Mouse (Mus musculus) ovary, adult 10 weeks (tissue): ENCODE results near the gene Ess2. TPM values are rescaled to one million over a fixed set of nuclear protein-coding genes. Genes with fewer than 3 reads are reported as not detected.

Source experiments
- polyA plus RNA-seq: library from polyadenylated mRNA; stranded (reverse); fragments of 350-450 nt; fragmentation: Illumina TruSeq; extraction: RNeasy Lipid Tissue Mini Kit (QIAGEN cat#74804); gene quantifications from one replicate; pipeline ENCODE4 v1.2.3, GENCODE M21; 2014

Ess2 gene
- polyA plus RNA-seq, result 2.9 TPM

DNA sequence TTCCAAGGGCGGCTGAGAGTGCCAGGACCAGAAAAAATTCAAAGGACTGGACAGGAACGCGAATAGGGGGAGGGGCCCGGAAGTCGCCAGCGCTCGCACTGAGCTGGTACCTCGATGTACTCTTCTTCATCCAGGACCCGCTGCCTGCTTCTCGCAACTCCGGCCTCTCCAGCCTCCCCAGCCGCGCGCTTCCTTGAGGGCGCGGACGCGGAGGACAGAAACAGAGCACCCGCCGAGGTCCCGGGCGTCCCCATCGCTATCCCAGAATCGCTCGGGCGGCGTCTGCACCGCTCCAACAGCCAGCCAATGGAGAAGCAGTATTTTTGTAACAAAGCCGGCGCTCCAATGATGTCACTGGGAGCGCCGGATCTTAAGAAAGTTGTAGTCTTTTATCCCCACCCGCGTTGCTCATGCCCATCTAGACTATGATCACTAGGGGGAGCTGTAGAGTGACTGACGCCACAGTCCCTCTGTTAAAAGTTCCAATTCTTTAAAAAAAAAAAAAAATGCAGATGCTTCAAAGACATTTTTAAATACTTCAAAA is at the start of gene Ess2:
TSS of gene Ess2 (minus strand) at position 297 of the 544 bp plus-strand sequence.

DNA sequence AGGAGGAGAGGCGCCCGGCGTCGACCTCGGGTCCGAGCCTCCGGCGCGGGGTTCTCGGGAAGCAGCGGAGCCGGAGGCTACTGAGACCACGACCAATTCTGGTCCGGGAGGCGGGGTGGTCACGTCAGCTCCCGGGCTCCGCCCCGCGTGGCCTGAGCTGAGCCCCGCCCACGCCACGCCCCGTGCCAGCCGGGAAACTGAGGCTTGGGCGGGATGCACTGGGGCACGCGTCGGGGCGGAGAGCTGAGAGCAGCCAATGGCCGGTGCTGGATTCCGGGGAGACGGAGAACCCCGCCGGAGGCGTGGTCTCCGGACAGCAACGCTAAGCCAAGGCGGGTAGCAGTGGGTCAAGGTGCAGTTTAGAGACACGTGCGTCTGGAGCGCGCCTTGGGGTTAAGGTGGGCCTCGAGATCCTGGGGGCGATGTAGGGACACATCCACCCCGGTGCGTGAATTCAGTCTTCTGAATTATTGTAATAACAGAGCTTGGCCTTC is 17.0 kb upstream of the Ess2 start, which contains the start of gene Slc25a1:
TSS of gene Slc25a1 (minus strand) at position 133 of the 494 bp plus-strand sequence.

GRCm38 (mm10) chr16:17914307-17915249 is 3.4 kb upstream of the Ess2 start, which contains the start of gene Gsc2:
Gsc2 (minus strand) TSS chr16:17915059.

GRCm38 (mm10) chr16:17898462-17898861 is 12.7 kb downstream of the Ess2 start, which contains the start of the genes Dgcr2 and Tssk2:
Dgcr2 (minus strand) TSS chr16:17898562.
Tssk2 (plus strand) TSS chr16:17898637.

DNA sequence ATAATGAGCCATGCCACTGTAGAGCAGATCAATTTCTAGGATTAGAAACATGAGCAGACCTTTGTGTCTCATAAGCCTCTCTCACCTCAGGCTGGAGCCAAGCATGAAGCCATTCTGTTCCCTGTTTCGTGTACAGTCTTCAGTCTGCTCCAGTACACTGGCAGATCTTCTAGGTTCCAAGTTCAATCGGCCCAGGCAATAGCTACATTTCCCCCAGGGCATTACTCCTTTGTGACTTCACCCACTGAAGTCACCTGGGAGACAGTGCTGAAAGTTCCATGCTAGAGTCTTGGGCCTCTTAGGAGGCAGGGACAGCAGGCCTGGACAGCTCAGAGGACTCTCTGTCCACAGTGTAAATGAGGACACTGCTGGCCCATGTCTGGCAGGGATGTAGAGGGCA is 17.2 kb downstream of the Ess2 start, which contains the start of gene Tssk1:
TSS of gene Tssk1 (plus strand) at position 301 of the 400 bp plus-strand sequence.

GRCm38 (mm10) chr16:17891567-17891959 is 19.6 kb downstream of the Ess2 start, which contains the start of gene Gm20518:
Gm20518 (minus strand) TSS chr16:17891671.

Other genes starting within 250 kb of the Ess2 start
- 10.9 TPM for gene Med15, start 178.5 kb downstream of the Ess2 start, polyA plus RNA-seq
- 11.0 TPM for gene Klhl22, start 151.7 kb downstream of the Ess2 start, polyA plus RNA-seq
- gene Scarf2, start 114.1 kb downstream of the Ess2 start, polyA plus RNA-seq, result 0.14 TPM
- not detected for gene B830017H08Rik, start 78.2 kb downstream of the Ess2 start, polyA plus RNA-seq
- gene Car15, start 73.0 kb downstream of the Ess2 start, polyA plus RNA-seq, result not detected
- gene Gm20518, start 19.7 kb downstream of the Ess2 start, polyA plus RNA-seq, result not detected
- gene Tssk1, start 17.1 kb downstream of the Ess2 start, polyA plus RNA-seq, result not detected
- gene Dgcr2, start 12.8 kb downstream of the Ess2 start, polyA plus RNA-seq, result 13.3 TPM
- not detected for gene Tssk2, start 12.7 kb downstream of the Ess2 start, polyA plus RNA-seq
- gene Gsc2, start 3.7 kb upstream of the Ess2 start, polyA plus RNA-seq, result not detected
- 11.5 TPM for gene Slc25a1, start 16.9 kb upstream of the Ess2 start, polyA plus RNA-seq
- gene Vpreb2, start 69.1 kb upstream of the Ess2 start, polyA plus RNA-seq, result not detected
- gene Dgcr6, start 141.5 kb upstream of the Ess2 start, polyA plus RNA-seq, result 3.3 TPM
- gene Prodh, start 178.9 kb upstream of the Ess2 start, polyA plus RNA-seq, result not detected
- gene Rtn4r, start 216.3 kb upstream of the Ess2 start, polyA plus RNA-seq, result not detected